Mouse (Mus musculus) brain, embryonic 18.5 days (tissue): ENCODE data around the gene Clip3.

Experiments
- DNase-seq: peaks from one replicate; pipeline ENCODE4 v3.0.0-alpha.2; 2012; ENCODE audit warnings: low read depth, low spot score

Gene Clip3

DNA sequence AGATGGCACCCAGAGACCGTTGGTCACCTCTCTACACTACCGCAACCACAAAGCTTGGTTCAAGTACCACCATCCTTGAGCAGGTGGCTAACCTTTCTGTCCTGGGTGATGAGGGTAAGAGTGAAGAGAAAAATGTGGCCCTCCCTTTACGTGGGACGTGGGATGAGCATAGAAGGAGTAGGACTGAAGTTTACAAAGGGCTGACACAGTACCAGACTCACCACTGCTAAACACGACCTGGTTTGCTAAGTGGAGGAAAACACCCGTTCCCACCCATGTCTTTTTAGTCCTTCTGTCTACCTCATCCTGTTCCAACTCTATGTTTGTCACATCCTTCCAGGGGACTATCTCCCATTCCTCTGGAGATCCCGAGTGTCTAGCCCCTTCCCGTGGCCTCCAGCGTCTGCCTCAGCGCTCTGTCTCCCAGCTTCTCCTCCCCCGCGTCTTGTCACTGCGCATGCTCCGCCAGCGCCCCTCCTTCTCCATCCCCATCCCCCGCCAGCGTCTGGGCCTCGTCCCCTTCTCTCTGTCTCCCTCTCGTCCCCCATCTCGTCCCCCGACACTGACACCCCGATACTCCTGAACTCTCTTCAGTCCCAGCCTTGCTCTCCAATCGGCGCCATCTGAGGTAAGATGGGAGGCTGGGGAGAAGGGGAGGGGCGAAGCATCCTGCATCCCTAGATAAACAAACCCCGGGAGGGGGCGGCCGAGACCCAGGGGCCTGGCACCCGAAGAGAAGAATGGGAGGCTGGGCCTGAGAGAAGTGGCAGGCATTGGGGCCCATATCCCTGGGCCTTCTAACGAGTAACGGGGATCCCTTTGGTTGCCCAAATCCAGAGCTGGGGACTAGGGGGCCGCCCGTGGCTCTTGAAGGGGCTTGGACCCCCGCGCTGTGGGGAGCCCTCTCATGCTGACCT, at the start of gene Clip3:
Gene Clip3, plus strand, starts transcription at position 514 of the 917 bp plus-strand sequence.
- DNase-seq = peak; percentile 77

DNA sequence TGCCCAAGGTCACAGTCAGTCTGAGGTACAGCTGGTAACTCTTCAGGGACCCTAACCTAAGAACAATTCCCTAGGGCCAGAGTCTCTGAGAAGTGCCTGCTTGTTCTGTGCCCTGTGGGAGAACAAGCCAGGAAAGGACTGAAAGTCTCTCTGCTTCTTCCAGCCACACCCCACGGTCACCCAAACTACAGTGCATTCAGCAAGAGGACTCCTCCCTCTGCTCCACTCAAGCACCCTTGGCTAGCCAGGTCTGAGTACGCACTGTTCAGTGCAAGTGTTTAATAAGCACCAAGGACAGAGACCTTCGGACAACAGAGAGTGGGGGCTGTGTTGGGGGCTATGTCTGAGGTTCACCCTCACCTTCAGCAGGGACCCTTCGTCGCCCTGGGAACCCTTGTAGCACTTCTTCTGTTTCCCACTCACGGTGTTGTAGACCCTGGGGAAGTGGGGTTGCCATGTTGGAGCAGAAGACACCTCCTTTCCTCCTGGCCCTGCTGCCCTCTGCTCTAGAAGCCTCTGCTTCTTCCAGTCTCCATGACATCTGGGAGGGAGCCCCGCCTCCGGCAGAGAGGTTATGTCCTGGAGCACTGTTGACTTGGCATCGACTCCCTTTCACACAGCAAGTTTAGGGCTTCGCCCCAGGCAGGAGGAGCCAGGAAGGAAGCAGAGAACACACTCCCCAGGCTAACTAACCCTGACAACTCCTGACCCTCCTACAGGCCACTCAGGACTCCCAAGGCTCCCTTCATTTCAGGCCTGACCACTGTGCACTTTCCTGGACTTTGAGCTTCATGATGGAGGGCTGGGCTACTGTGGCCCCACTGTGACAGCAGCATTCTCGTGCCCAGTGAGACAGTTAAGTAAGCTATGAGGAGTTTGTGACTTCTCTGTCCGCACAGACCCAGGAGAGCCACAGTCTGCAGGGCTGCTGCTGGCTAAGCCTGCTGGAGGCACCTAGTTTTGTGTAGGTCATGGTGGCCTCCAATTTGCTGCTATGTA, 39.3 kb upstream of the Clip3 start:
- no peak for DNase-seq

DNA sequence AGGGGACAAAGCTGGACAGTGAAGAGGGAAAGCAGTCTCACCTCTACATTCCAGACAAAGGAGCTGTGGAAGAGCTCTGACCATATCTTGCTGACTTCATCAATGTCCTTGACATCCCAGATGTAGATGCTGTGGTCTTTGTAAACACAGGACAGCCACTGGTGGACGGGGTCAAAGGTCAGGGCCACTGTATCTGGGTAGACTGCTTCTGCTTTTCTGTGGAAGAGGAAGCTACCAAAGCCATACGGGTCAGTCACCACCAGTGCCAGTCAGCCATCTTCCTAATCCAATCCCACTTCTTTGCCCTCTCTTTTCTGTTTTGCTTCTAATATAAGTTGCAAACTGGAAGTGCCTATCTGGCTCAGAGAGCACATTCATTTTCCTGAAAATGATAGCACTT, 26.5 kb upstream of the Clip3 start:
- no peak for DNase-seq

DNA sequence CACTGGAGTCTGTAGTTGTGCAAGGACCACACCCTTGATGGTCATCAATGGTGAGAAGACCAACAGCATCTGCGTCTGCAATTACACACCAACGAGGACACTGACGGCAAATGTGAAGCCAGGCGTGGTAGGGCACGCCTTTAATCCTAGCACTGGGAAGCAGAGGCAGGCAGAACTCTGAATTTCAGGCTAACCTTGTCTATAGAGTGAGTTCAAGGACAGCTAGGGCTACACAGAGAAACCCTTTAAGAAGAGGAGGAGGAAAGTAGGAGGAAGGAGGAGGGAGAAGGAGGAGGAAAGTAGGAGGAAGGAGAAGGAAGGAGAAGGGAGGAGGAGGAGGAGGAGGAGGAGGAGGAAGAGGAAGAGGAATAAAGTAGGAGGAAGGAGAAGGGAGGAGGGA, 26.0 kb upstream of the Clip3 start:
- no peak for DNase-seq

DNA sequence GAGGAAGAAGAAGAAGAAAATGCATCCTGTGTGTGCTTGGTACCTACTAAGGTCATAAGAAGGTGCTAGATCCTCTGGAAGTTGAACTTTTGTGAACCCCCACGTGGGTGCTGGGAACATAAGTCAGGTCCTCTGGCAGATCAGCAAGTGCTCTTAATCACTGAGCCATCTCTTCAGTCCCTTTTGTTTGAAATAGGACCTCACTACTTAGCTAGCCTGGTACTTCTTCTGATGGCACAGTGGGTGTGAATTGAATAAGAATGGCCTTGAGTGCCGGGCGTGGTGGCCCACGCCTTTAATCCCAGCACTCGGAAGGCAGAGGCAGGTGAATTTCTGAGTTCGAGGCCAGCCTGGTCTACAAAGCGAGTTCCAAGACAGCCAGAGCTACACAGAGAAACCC, 25.6 kb upstream of the Clip3 start:
- no peak for DNase-seq

DNA sequence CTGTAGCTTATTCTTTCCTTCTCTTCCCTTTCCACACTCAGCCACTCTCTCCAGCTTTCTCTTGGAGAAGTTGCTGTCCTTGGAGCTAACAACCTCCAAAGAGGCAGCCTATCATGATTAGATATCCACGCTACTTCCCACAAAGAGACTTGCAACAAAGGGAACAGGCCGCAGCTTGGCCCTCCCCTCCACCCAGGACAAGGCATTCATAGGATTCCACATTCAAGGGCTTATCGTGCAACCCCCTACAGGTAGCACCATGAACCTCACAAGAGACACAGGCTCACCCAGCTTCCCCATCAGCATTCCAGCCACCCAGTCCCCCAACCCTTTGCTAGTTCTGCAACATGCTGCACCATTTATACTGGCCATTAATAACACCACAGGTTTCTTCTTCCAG, 24.7 kb upstream of the Clip3 start:
- DNase-seq = no peak

DNA sequence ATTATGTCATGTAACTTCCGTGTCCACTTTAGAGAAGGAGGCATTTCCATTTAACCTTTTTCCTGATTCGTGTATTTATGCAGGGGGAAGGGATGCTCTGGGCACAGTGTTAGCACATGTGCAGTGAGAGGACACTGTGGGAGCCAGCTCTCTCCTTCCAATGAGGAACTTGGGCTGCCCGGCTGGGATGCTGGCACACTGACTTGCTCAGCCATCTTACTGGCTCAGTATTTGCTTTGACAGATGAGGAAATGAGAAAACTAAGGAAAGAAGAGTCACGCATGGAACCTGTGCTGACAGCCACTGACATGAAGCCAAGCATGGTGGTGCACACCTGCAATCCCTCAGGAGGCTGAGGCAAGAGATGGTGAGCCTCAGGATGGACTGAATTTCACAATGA, 21.9 kb upstream of the Clip3 start:
- DNase-seq = no peak

DNA sequence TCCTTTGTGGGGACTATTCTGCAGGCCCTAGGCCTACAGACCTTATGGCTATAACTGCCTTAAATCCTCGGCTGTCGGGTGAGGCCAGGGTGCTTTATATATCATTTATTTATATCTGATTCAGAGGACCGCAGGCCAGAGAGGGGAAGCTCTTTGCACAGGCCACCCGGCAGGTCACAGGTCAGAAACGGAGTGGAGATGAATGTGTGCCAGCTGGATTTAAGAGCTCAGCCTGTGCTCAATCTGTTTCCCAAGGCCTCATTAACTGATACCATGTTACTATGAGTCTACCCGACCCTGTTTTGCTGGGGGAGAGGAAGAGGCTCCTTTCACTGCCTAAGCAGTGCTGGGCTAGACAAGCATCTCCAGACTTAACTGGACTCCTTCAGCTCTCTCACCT, 17.1 kb upstream of the Clip3 start:
- DNase-seq = no peak

DNA sequence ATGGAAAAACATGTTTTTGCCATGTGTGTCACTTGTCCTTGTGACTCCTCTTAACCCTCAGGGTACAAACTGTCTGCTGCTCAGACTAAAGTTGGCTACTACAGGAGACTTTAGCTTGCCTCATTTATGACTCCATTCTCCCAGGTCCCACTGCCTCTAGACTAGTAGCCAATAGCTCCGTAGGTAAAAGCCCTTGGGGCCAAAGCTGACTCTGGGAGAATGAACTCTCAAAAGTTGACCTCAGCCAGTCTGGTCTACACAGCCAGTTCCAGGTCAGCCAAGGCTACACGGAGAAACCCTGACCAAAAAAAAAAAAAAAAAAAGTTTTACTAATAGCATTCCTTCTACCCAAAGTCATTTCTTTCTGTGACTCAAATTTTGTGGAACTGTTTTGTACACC, 12.6 kb upstream of the Clip3 start:
- DNase-seq = no peak

DNA sequence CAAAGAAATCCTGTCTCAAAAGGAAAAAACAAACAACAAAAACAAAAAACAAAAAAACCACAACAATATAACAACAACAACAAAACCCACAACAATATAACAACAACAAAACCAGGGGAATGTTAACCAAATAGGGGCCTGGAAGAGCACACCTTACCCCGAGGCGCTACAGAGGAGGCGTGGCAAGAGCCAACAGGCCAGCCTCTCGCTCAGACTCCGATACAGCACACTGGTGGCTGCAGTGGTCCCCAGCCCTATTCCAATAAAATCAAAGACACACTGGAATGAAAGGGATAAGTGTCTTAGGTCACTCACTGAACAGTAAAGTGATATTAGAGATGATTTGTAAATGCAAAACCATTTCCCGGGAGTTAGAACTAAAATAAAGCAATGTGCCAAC, 12.0 kb upstream of the Clip3 start:
- DNase-seq = no peak

DNA sequence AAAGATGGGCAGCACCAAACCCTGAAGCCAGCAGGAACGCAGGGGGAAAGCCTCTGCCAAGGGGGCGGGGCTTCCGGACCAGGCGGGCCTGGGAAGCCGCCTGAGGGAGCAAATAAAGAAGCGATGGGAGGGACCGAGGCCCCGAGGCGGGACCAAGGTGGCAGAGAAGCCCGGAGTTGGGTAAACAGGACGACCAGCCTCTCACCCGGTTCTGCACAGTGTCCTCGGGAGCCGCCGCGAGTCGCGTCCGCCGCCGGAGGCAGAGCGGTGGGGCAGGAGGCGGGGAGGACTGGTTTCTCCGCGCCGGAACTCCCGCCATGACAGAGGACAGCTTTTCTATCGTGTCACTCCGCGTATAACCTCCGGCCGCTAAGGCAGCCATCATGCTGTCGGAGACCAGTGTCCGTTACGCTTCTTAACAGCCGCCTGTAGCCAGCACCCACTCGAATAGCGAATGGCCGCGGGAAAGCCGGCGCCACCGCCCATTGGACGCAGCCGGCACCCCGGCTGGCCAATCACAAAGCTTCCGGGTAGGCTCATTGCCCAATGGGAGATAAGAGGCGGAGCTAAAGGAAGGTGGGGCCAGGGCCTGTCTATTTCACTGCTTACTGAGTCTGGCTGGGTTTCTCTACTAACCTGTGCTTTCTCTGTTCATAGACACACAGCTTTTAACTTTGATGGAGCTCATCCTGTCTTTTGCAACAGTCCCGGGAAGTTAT, 11.4 kb upstream of the Clip3 start, which contains the start of the genes Thap8 and Wdr62:
Gene Thap8, plus strand, starts transcription at position 144 of the 719 bp plus-strand sequence.
Gene Wdr62, minus strand, starts transcription at position 469 of the 719 bp plus-strand sequence.
- DNase-seq = peak; percentile 91

DNA sequence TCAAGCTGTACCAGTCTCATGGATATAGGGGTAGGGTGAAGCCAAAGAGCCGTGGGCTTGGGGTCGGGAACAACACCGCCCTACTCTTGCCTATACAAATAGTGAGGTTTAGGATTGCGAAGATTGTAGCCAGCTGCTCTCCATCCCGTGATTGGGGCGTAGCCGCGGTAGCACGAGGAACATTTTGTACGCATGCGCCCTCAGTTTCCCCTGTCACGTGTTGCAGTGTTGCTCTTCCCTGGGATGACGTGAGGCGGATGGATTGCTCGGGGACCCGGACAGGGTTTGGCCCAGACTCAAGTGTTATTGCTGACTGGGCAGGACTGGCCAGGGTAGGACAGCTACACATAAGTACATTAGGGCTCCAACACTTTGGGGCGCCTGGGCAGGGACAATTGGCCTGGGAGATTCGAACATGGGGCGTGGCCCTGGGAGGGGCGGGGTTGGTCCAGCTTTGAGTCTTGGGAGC, 10.8 kb upstream of the Clip3 start:
- DNase-seq = peak; percentile 86

DNA sequence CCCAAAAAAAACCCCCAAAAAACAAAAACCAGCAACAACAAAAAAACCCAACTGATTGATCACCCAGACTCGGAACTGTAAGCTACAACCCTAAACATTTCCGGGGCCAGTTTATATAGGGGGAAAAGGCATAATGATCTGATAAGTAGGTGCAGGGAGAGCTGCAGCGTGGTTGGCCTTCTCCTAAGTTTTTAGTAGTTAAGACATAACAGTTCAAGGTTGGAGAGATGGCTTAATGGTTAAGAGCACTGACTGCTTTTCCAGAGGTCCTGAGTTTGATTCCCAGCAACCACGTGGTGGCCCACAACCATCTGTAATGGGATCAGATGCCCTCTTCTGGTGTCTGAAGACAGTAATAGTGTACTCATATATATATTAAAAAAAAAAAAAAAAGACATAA, 10.0 kb upstream of the Clip3 start:
- no peak for DNase-seq

DNA sequence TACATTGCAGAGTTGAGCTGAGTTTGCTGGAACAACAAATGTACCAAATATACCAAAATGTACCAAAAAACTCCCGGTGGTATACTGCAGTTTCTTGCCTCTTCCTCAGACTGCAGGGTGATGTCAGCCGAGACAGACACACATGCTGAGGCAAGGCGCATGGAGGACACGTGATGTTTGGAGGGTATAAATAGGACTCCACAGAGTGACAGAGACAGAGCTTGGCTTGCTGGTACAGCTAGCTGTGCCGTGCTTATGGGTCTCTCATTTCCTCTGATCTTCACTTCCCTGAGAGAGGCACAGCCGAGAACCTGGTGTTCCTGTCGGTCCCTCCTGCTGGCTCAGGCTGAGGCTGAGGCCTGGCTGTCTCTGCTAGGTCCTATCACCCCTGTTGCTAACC, 8.8 kb upstream of the Clip3 start:
- DNase-seq = no peak

DNA sequence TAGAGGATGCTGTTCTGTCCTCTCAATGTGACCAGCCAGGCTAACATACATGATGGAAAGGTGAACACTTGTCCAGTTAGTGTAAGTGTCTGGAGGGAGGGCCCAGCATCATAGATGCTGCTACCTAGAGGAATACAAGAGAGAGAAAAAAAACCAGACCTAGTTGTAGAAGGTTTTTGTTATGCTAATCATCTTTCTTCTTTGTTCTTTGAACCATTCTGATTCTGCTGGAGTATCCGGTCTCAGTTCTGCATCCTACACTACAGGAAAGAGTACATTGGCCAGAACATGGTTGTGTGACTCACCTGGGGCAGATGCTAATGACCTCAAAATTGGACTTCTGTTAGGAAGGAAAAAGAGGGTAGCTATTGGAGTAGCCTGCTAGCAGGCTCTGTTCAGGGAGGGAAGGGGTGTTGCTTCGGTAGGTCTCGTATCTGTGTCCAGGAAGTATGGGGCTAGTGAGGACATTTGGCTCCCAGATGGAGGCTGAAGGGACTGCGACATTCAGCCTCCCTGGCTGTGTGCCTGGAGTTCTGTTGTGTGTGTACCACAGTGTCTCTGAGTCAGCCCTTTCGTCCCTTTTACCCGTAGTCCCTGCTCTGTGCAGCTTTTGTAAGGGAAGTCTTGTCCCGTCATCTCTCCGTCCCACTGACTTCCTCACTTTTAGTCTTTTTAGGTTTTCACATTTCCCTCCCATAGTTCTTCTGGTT, 4.7 kb upstream of the Clip3 start:
- DNase-seq = no peak

DNA sequence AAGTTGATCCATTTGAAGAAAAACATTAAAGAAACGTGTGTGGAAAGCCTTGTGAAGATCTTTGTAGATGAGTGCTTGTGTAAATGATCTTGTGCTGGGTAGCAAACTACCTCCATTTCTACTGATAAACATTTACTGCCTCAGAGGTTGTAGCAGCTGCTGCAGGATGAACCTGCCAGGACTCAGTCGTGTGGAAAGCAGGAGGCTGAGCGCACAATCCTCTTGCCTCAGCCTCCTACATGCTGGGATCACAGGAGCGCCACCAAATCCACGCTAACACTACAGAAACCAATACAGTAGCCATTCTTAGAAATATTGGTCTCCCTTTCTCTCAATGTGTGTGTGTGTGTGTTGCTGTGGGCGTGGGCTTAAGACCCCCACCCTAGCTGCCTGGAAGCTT, 3.5 kb upstream of the Clip3 start:
- DNase-seq = no peak

DNA sequence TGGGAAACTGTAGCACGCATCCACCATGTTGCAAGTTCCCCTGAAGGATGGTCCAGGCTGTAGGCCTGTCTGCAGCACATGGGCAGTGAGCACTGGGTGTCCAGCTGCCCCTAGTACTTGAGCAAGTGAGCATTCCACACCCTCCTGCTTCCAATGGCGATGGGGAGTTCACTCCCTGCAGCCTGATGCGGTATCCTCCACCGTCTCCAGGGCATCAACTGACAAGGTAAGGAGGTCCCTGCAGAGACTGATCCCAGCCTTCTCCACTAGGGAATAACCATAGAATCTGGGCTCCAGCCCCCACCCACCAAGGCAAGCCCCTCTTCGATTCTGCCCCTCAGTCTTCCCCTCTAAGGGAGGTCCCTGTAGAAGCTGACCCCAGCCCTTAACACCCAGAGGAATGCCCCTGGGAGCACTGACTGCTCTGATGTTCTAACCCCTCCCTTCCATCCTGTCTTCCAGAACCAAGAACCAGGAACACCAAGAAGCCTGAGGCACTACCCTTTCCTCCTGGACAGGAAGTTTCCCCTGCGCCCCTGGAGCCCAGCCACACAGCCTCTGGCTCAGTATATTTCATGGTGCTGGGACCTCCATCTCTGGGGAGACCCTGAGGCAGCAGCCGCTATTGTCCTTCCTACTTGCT, 2.3 kb upstream of the Clip3 start:
- DNase-seq = no peak

DNA sequence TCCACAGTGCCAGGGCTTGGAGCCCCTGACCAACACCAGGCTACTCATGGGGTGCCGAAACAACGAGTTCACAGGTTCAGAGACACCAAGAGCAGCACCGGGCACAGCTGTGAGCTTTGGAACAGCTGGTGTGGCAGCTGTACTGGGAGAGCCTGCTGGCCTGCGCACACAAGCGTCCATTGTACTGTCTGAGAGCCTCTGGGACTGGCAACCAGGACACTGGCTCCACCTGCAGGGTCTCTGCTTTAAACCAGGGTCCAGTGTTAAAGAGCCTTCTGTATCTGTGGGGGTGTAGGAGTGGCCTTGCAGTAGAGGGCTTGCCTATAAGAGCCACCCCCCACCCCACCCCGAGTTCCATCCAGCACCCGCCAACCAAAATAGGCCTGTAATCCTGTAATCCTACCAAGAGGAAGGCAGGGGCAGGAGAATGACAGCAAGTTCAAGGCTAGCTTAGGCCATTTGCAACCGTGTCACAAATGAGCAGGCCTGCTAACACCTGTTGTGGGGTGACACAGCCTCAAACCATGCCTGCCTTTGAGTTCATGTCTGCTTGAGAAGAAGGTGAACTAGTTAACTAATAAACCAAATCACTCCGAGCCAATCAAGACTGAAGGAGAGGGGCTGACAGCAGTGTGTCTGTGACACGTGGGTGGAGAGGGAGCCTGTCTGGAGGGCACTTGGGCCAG, 1.7 kb upstream of the Clip3 start:
- DNase-seq = no peak

DNA sequence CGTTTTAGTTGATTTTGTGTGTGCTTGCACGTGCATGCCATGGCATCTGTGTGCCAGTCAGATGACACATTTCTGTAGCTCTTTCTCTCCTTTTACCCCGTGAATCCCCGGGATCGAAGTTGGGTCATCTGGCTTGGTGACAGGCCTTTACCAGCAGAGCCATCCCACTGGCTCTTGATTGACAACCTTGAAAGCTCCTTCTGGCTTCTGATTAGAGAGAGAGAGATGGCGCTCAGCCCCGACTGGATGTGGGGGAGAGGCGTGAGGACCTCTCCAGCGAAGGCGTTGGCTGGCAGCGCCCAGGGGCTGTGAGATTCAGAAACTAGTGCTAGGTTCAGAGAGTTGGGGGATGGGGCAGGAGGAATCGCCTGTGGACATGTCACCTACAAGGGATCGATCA, 2.3 kb downstream of the Clip3 start:
- no peak for DNase-seq

DNA sequence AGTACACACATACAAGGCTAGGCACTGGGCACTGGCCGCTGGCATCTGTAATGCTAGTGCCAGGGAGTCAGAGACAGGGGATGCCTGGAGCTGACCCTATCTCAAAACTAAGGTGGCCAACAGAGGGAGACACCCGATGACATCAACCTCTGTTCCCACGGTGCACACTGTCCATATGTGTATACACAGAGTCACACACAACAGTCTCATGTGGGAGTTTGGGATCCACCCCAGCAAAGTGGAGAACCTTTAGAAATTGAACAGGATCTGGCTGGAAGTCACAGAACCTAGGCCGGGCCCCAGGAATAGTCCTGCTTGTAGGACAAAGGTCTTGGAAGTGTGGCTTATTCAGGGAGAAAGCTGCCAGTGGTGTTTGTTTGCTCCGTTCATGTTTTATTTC, 2.8 kb downstream of the Clip3 start:
- no peak for DNase-seq
